In the genomic region with DNA sequence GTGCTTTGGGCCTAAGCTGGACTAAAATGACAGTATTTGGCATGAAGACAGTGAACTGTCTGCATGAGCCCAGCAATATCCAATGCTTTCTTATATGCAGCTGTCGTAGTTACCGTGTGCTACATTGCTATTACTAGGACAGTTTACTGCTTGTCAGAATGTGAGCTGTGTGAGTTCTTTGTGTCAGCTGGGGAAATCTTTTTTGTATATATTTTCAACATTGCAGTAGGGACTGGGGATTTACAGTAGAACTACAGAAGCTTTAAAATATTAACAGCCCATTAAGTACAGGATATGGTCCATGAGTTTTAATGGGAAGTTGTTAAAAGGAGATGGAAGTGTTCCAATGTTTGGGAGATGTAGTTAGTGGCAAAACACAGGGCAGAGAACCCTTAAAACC, we compare ENCODE assay signal across 27 mouse cellular contexts. TPM values are rescaled to one million over a fixed set of nuclear protein-coding genes. Genes with fewer than 3 reads are reported as not detected.
A peak's percentile ranks its signal among the peaks of the same experiment; 100 is the strongest.
DNase-seq lines count a peak whose midpoint lies in the region; ATAC-seq lines count a peak whose summit lies in the region.
"Had no signal": no experiment of that assay in that cellular context is flagged by ENCODE, and none has a peak within 500 bp of the region (broad histone marks: within the 10 kb centered on the region; RNA-seq: fewer than 3 reads in every experiment).

No protein-coding gene starts in this region.

- no peaks in the 10 kb centered on the region for H3K4me1 ChIP-seq in embryonic facial prominence, embryonic 14.5 days (ENCODE audit: control insufficient read depth, insufficient read depth, low read length)
- no peaks in the 10 kb centered on the region for H3K4me1 ChIP-seq in embryonic facial prominence, embryonic 10.5 days
- no peaks in the 10 kb centered on the region; the same call in 1 of the 2 replicates for H3K4me1 ChIP-seq in kidney, embryonic 14.5 days (ENCODE audit: control insufficient read depth, insufficient read depth, low read length)
- H3K4me1 ChIP-seq in lung, embryonic 15.5 days = peaks cover 10% of the 10 kb centered on the region
- H3K4me1 ChIP-seq: heart, embryonic 12.5 days; hindbrain, embryonic 10.5 days; liver, embryonic 15.5 days had no signal

- no peak overlapping the region for H3K4me3 ChIP-seq in embryonic facial prominence, embryonic 14.5 days (ENCODE audit: low read depth, low read length)
- no peak overlapping the region for H3K4me3 ChIP-seq in embryonic facial prominence, embryonic 10.5 days
- H3K4me3 ChIP-seq in kidney, embryonic 14.5 days (ENCODE audit: low read length) = no peak overlapping the region
- no peak overlapping the region for H3K4me3 ChIP-seq in lung, embryonic 15.5 days
- H3K4me3 ChIP-seq: heart, embryonic 12.5 days; hindbrain, embryonic 10.5 days; liver, embryonic 15.5 days had no signal

- peak; percentile 3 for DNase-seq in embryonic facial prominence, embryonic 14.5 days (ENCODE audit: low spot score)
- DNase-seq in embryonic facial prominence, embryonic 10.5 days (ENCODE audit: low spot score) = no peak
- DNase-seq in kidney, adult 11 months = no peak
- no peak for DNase-seq in lung, postnatal 25 days (ENCODE audit: low spot score)
- peak; percentile 9 for DNase-seq in adipocyte (ENCODE audit: low spot score)
- DNase-seq in right cerebral cortex, postnatal 14 days = no peak
- DNase-seq: adrenal gland, postnatal 14 days; cerebellum, adult 8-10 months; cerebellum, postnatal 36 days; embryo, embryonic 11 days; gastrocnemius, postnatal 14 days; heart, adult 11 months; heart, postnatal 10 days; kidney, adult 18-20 months; layer of hippocampus, adult 9-11 months; liver; right cerebral cortex, postnatal 25 days; spleen, adult 18-20 months; thymus, postnatal 14 days had no signal

- no peak overlapping the region for H3K4me2 ChIP-seq in embryonic facial prominence, embryonic 14.5 days (ENCODE audit: low read depth, low read length)
- no peak overlapping the region for H3K4me2 ChIP-seq in kidney, embryonic 14.5 days (replicated peaks; ENCODE audit: low read depth, low read length)
- H3K4me2 ChIP-seq in lung, embryonic 15.5 days = no peak overlapping the region
- H3K4me2 ChIP-seq: heart, embryonic 12.5 days; liver, embryonic 15.5 days had no signal

- WGBS in embryonic facial prominence, embryonic 14.5 days = 73% methylated on average over 2 of the region's 2 CpGs
- WGBS in embryonic facial prominence, embryonic 10.5 days = 95% methylated on average over 2 of the region's 2 CpGs
- WGBS in kidney, embryonic 14.5 days = 53% methylated on average over 2 of the region's 2 CpGs
- 56% methylated on average over 2 of the region's 2 CpGs for WGBS in lung, embryonic 15.5 days

- H3K9ac ChIP-seq in embryonic facial prominence, embryonic 14.5 days (ENCODE audit: low read depth, low read length) = no peak overlapping the region
- H3K9ac ChIP-seq in kidney, embryonic 14.5 days (ENCODE audit: low read depth, low read length) = no peak overlapping the region
- no peak overlapping the region for H3K9ac ChIP-seq in lung, embryonic 15.5 days
- H3K9ac ChIP-seq: heart, embryonic 12.5 days; liver, embryonic 15.5 days had no signal

- H3K36me3 ChIP-seq in embryonic facial prominence, embryonic 14.5 days (ENCODE audit: control insufficient read depth, insufficient read depth, low read length) = 0 out of 2 replicates have a peak, but pooled peaks cover 3% of the 10 kb centered on the region
- peaks cover 12% of the 10 kb centered on the region for H3K36me3 ChIP-seq in embryonic facial prominence, embryonic 10.5 days (replicated peaks)
- H3K36me3 ChIP-seq in kidney, embryonic 14.5 days (ENCODE audit: control insufficient read depth, insufficient read depth, low read length) = no peaks in the 10 kb centered on the region
- 0 out of 2 replicates have a peak, but pooled peaks cover 3% of the 10 kb centered on the region for H3K36me3 ChIP-seq in lung, embryonic 15.5 days
- H3K36me3 ChIP-seq: liver, embryonic 15.5 days had no signal

- no peak; the same call in 1 of the 2 replicates for ATAC-seq in embryonic facial prominence, embryonic 14.5 days (ENCODE audit: low read depth)
- peak; percentile 60; the same call in 1 of the 2 replicates for ATAC-seq in kidney, embryonic 14.5 days (ENCODE audit: low FRiP score, low TSS enrichment)
- peak; percentile 98 for ATAC-seq in lung, embryonic 15.5 days (ENCODE audit: borderline replicate concordance, extremely low read depth, low FRiP score, low TSS enrichment)
- ATAC-seq: forebrain, embryonic 16.5 days; midbrain, embryonic 16.5 days had no signal

- H3K9me3 ChIP-seq in embryonic facial prominence, embryonic 14.5 days (ENCODE audit: control insufficient read depth, low read length) = no peaks in the 10 kb centered on the region
- H3K9me3 ChIP-seq in embryonic facial prominence, embryonic 10.5 days = no peaks in the 10 kb centered on the region
- H3K9me3 ChIP-seq in kidney, embryonic 14.5 days (ENCODE audit: control insufficient read depth, low read length) = no peaks in the 10 kb centered on the region
- H3K9me3 ChIP-seq in lung, embryonic 15.5 days = no peaks in the 10 kb centered on the region
- H3K9me3 ChIP-seq: heart, embryonic 12.5 days; hindbrain, embryonic 10.5 days; liver, embryonic 15.5 days had no signal

- no peaks in the 10 kb centered on the region for H3K27me3 ChIP-seq in embryonic facial prominence, embryonic 14.5 days (replicated peaks; ENCODE audit: control insufficient read depth, insufficient read depth, low read length)
- no peaks in the 10 kb centered on the region for H3K27me3 ChIP-seq in embryonic facial prominence, embryonic 10.5 days (replicated peaks; ENCODE audit: low read depth, poor library complexity, severe bottlenecking)
- no peaks in the 10 kb centered on the region for H3K27me3 ChIP-seq in kidney, embryonic 14.5 days (ENCODE audit: control insufficient read depth, insufficient read depth, low read length)
- H3K27me3 ChIP-seq in lung, embryonic 15.5 days = no peaks in the 10 kb centered on the region
- H3K27me3 ChIP-seq: heart, embryonic 12.5 days; liver, embryonic 15.5 days had no signal

- no peak overlapping the region for H3K27ac ChIP-seq in embryonic facial prominence, embryonic 14.5 days (replicated peaks; ENCODE audit: low read depth, low read length)
- no peak overlapping the region for H3K27ac ChIP-seq in embryonic facial prominence, embryonic 10.5 days (replicated peaks)
- H3K27ac ChIP-seq in kidney, embryonic 14.5 days (ENCODE audit: low read depth, low read length) = no peak overlapping the region
- peak overlapping the region; percentile 82 for H3K27ac ChIP-seq in lung, embryonic 15.5 days
- H3K27ac ChIP-seq: hindbrain, embryonic 10.5 days; liver, embryonic 15.5 days; macrophage had no signal

RNA-seq across cellular contexts. Expression of gene Adamts6, which starts 42.1 kb away (rescaled TPM):
- 3.1 and 4.5 TPM in 2 replicates for polyA plus RNA-seq in embryonic facial prominence, embryonic 14.5 days (2014; fragmentation: Nextera tagmentation; extraction: Ambion mirVana)
- 2.8 and 3.6 TPM in 2 replicates for polyA plus RNA-seq in embryonic facial prominence, embryonic 10.5 days (2016; fragmentation: Nextera tagmentation; extraction: Ambion mirVana)
- polyA plus RNA-seq in kidney, embryonic 14.5 days (2014; fragmentation: Nextera tagmentation; extraction: Ambion mirVana) = 2.8 and 4.8 TPM in 2 replicates
- 2.9 and 3.6 TPM in 2 replicates for polyA plus RNA-seq in lung, embryonic 15.5 days (2015; fragmentation: Nextera tagmentation; extraction: Ambion mirVana)

Comparison
In these comparisons a context has a peak if more than half of its experiments do, and no peak if none do; other contexts are left out.
1. DNase-seq: peak in embryonic facial prominence, embryonic 14.5 days (single experiment) and adipocyte (single experiment); none in embryonic facial prominence, embryonic 10.5 days (single experiment), kidney, adult 11 months (single experiment), lung, postnatal 25 days (single experiment) and right cerebral cortex, postnatal 14 days (single experiment).